Mouse (Mus musculus) intestine, postnatal 0 days (tissue): ENCODE results near the gene Zdhhc9. TPM values are rescaled to one million over a fixed set of nuclear protein-coding genes. Genes with fewer than 3 reads are reported as not detected.
"Not testable (repeated sequence)": the region's sequence is repeated elsewhere in the genome, so short reads cannot be mapped to it uniquely, and the experiment has no call there.

ENCODE experiments used
- ATAC-seq: fragments of 200-750 bp; cut with Nextera tagmentation; 2 replicates; pipeline ENCODE4 v1.8.0; 2017; ENCODE audit warnings: mild to moderate bottlenecking, moderate TSS enrichment, moderate library complexity
- H3K27ac ChIP-seq: fragments of 300-500 bp; sonication (generic); 2 replicates; pipeline ENCODE4 v1.5.1; 2014; ENCODE audit warnings: mild to moderate bottlenecking, low read depth, low read length, moderate library complexity
- H3K27me3 ChIP-seq: fragments of 300-500 bp; sonication (generic); replicated peaks from 2 replicates; pipeline ENCODE4 v1.6.1; 2014; ENCODE audit warnings: low read length, mixed read lengths; ENCODE audit not compliant: control insufficient read depth, insufficient read depth
- H3K36me3 ChIP-seq: fragments of 300-500 bp; sonication (generic); 2 replicates; pipeline ENCODE4 v1.6.1; 2014; ENCODE audit warnings: mild to moderate bottlenecking, moderate library complexity; ENCODE audit not compliant: control insufficient read depth, insufficient read depth
- H3K4me1 ChIP-seq: fragments of 300-500 bp; sonication (generic); replicated peaks from 2 replicates; pipeline ENCODE4 v1.6.1; 2014; ENCODE audit warnings: antibody characterized with exemption, low read length, mixed read lengths; ENCODE audit not compliant: control insufficient read depth, insufficient read depth
- H3K4me2 ChIP-seq: fragments of 300-500 bp; sonication (generic); replicated peaks from 2 replicates; pipeline ENCODE4 v1.6.1; 2014; ENCODE audit warnings: low read depth, mild to moderate bottlenecking, moderate library complexity
- H3K4me3 ChIP-seq: fragments of 300-500 bp; sonication (generic); 2 replicates; pipeline ENCODE4 v1.5.1; 2014; ENCODE audit warnings: low read depth, low read length
- H3K9ac ChIP-seq: fragments of 300-500 bp; sonication (generic); 2 replicates; pipeline ENCODE4 v1.6.1; 2014; ENCODE audit warnings: mild to moderate bottlenecking, low read depth, low read length
- H3K9me3 ChIP-seq: fragments of 300-500 bp; sonication (generic); 2 replicates; pipeline ENCODE4 v1.6.1; 2016; ENCODE audit warnings: mixed run types; ENCODE audit not compliant: control insufficient read depth
- CTCF ChIP-seq: sonication (generic); IDR thresholded peaks from 2 replicates; pipeline ENCODE4 v1.5.1; 2016; ENCODE audit warnings: low read depth, mild to moderate bottlenecking, control low read depth, antibody characterized with exemption, moderate library complexity
- WGBS: fragments of 180-500 bp; shearing (Covaris S2); extraction: QIAGEN DNeasy Blood & Tissue Kit; methylation state at CpG from one replicate; pipeline ENCODE4 v1.1.7; 2014; 5-methylcytosine and 5-hydroxymethylcytosine counted together
- polyA plus RNA-seq: library from polyadenylated mRNA; unstranded; fragments of >200 nt; fragmentation: Nextera tagmentation; extraction: Ambion mirVana; gene quantifications from 2 replicates; pipeline ENCODE4 v1.2.1, GENCODE M21; 2015

The Zdhhc9 gene
- polyA plus RNA-seq, 1 experiment from 2014 or later: 11.7 TPM

DNA sequence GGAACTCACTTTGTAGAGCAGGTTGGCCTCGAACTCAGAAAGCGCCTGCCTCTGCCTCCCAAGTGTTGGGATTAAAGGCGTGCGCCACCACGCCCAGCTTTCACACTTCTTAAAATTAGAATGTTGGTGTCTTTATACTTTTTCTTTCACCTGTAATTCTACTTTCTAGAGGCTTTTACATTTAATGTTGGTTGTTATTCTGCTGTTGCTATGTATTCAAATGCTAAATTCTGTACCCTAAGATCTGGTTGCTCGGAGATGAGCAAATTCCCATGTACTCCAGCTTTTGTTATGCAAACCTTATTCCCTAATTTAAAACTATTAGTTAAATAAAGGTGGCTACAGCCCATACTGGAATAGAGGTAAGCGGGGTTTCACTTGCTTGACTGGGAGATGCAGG lies 14.0 kb upstream of the Zdhhc9 start:
- no peaks in the 10 kb centered on the region for H3K4me1 ChIP-seq
- no peaks in the 10 kb centered on the region for H3K9me3 ChIP-seq
- ATAC-seq: no peak
- H3K9ac ChIP-seq: no peak overlapping the region
- TF ChIP-seq CTCF: no peak
- no peak overlapping the region for H3K27ac ChIP-seq
- no peaks in the 10 kb centered on the region for H3K36me3 ChIP-seq
- WGBS: 86% methylated on average over 7 of the region's 7 CpGs
- no peak overlapping the region for H3K4me2 ChIP-seq
- H3K4me3 ChIP-seq: no peak overlapping the region
- H3K27me3 ChIP-seq: no peaks in the 10 kb centered on the region

DNA sequence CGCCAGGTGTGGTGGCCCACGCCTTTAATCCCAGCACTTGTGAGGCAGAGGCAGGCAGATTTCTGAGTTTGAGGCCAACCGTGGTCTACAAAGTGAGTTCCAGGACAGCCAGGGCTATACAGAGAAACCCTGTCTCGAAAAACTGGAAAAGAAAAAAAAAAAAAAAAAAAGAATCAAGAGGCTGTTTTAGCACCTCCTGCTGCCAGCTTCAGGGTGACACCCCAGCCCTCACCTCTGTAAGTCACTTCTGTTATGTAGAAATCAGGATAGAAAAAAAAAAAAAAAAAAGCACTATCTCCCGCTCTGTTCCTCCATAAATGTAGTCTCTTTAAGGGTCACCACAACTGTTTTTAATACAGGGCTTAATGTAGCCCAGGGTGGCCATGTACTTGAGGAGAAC lies 10.8 kb upstream of the Zdhhc9 start:
- H3K4me1 ChIP-seq: no peaks in the 10 kb centered on the region
- no peak for ATAC-seq
- no peak overlapping the region for H3K9ac ChIP-seq
- TF ChIP-seq CTCF: no peak
- H3K27ac ChIP-seq: no peak overlapping the region
- 83% methylated on average over 5 of the region's 5 CpGs for WGBS
- H3K4me3 ChIP-seq: no peak overlapping the region
- no peak overlapping the region for H3K4me2 ChIP-seq
- no peaks in the 10 kb centered on the region for H3K27me3 ChIP-seq
- no peaks in the 10 kb centered on the region for H3K9me3 ChIP-seq
- H3K36me3 ChIP-seq: no peaks in the 10 kb centered on the region

DNA sequence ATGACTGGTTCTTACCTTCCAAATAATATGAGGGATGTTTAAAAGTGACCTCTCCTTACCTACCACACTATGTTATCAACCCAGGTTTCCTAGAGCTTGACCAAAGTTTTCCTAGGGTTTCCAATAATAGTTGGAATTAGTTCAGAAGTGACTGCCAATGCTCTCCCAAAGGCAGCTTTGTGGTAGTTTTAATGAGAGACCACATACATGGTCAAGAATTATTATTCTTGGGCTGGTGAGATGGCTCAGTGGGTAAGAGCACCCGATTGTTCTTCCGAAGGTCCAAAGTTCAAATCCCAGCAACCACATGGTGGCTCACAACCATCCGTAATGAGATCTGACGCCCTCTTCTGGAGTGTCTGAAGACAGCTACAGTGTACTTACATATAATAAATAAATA lies 1.1 kb upstream of the Zdhhc9 start:
- not testable (repeated sequence) for H3K27ac ChIP-seq, H3K36me3 ChIP-seq, H3K4me3 ChIP-seq, H3K9ac ChIP-seq, H3K9me3 ChIP-seq, ATAC-seq, H3K4me2 ChIP-seq, H3K27me3 ChIP-seq, H3K4me1 ChIP-seq
- 82% methylated on average over 2 of the region's 4 CpGs for WGBS

DNA sequence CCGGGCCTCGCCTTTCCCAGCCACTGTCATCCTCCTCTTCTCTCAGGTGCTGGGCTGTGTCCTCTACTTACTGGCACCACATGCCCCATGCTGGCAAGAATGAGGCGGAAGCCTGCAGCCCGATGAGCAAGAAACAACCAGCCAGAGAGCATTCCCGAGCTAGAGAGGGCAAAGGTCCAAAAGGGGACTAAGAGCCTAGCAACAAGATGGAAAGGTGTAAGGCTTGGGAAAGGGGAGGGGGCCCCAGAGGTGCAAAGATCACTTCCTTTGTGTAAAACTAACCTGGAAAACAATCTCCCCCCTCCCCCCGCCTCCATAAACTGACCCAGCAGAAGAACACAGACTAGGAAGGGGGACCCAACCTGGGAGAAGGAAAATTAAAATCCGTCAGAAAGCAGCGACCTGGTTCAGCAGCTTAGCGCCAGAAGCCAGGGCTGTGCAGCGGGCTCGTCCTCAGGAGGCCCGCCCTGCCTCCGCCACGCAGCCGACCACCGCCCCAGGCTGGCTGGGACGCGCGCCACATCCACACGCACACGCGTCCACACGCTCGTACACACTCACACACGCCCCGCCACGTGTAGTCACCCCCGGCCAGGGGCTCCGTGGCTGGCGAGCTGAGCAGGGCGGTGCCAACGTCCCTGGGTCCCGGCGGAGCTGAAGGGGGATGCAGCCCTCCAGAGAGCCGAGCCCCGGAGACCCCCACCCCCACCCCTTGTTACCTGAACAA lies 754 bp downstream of the Zdhhc9 start:
- Histone ChIP-seq H3K4me2 (peak overlapping the region; percentile 63), H3K4me1 (no peaks in the 10 kb centered on the region), H3K9me3 (no peaks in the 10 kb centered on the region), H3K9ac (peak overlapping the region; percentile 71), H3K27me3 (no peaks in the 10 kb centered on the region), H3K4me3 (peak overlapping the region; percentile 70), H3K36me3 (no peaks in the 10 kb centered on the region), H3K27ac (peak overlapping the region; percentile 91)
- TF ChIP-seq CTCF: no peak
- peak; percentile 78 for ATAC-seq
- 15% methylated on average over 36 of the region's 36 CpGs for WGBS

DNA sequence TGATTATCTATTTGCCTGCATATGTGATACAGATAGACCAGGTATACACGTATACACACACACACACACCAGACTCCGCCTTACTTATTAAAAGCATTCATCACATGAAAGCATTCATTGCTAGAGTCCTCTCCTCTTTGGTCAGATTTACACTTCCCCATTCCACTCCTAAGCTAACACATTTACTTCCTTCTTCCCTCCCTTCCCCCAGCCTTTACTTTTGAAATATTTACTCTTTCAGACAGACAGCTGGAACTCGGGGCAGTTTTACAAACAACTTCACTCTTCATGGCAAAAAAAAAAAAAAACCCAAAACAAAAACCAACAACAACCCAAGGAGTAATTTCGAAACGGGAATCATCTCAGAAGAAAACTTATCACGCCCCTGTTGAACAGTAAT lies 4.2 kb downstream of the Zdhhc9 start:
- peaks cover 4% of the 10 kb centered on the region; the same call in 1 of the 2 replicates for H3K36me3 ChIP-seq
- H3K4me2 ChIP-seq: peak overlapping the region; percentile 6; the same call in 1 of the 2 replicates
- no peak for TF ChIP-seq CTCF
- 0 out of 2 replicates have a peak overlapping the region, but pooled peaks have one; percentile 46 for H3K27ac ChIP-seq
- no peaks in the 10 kb centered on the region for H3K4me1 ChIP-seq
- H3K9ac ChIP-seq: no peak overlapping the region
- WGBS: 45% methylated on average over 6 of the region's 6 CpGs
- H3K27me3 ChIP-seq: no peaks in the 10 kb centered on the region
- no peaks in the 10 kb centered on the region for H3K9me3 ChIP-seq
- no peak for ATAC-seq
- no peak overlapping the region for H3K4me3 ChIP-seq

DNA sequence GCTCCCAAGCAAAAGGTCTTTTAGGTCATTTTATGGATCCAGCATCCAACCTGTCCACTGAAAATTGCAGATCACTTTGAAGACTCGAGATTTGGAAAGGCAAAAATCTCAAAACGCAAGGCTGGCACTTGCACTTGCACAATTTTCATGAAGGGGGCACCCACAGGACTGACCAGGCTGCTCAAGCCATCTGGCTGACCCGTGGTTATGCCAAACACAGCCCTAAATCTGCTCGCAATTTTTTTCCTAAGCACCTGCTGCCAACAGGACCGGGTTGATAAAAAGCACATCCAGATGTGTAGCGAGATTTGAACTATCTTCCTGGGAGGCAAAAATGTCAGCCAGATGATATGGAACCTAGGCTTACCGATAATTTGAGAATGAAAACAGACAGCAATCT lies 4.9 kb downstream of the Zdhhc9 start:
- Histone ChIP-seq H3K9ac (no peak overlapping the region), H3K27ac (no peak overlapping the region), H3K4me3 (no peak overlapping the region), H3K36me3 (peaks cover 4% of the 10 kb centered on the region; the same call in 1 of the 2 replicates), H3K4me2 (peak overlapping the region; percentile 38), H3K9me3 (no peaks in the 10 kb centered on the region), H3K4me1 (no peaks in the 10 kb centered on the region), H3K27me3 (no peaks in the 10 kb centered on the region)
- WGBS: 73% methylated on average over 7 of the region's 7 CpGs
- no peak for ATAC-seq
- TF ChIP-seq CTCF: no peak

DNA sequence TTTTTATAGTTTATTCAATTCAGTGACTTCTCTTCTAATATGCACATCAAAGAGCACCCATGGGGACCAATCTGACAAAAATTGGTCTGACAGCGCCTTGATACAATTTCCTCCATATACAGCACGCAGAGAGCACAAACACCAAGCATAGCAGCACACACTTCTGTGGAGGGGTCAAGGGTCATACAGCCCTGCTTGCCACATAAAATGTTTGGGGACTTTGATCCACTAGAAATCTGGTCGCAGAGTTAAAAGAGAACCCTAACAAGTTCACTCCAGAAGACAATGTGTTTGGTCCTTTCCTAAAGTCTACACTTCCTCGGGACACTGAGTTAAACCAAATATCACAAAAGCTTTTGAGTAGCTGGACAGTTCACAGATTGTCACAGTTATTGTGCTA lies 5.7 kb downstream of the Zdhhc9 start:
- TF ChIP-seq CTCF: no peak
- Histone ChIP-seq H3K4me2 (peak overlapping the region; percentile 38; the same call in 1 of the 2 replicates), H3K9ac (no peak overlapping the region), H3K36me3 (peaks cover 4% of the 10 kb centered on the region; the same call in 1 of the 2 replicates), H3K4me3 (no peak overlapping the region), H3K27ac (no peak overlapping the region), H3K9me3 (no peaks in the 10 kb centered on the region), H3K27me3 (no peaks in the 10 kb centered on the region), H3K4me1 (no peaks in the 10 kb centered on the region)
- 45% methylated on average over 4 of the region's 4 CpGs for WGBS
- no peak for ATAC-seq
